Mouse (Mus musculus): ENCODE measurements at regions not wholly inside any gene's neighbourhood (a gene's known extent, or its start where the extent isn't known, plus 50 kb on each side); places are given as distances from the start of the nearest gene placed in this dataset.

DNA sequence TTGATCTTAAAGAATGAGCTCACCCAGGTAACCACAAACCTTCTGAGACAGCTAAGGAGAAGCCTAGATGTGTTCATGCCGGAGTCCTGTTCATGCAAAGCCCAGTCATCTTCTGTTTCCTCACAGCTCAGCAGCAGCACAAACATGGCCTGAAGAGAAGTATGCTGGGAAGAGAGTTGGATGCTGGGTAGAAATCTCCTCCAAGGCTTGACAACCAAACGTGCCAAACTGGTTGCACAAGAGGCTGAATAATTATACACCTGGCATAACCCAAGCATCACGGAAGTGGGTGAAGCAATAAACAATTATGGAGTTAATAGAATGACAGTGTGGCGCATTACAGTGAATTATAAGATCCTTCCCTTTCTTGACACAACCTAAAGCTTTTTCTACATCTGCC, 404.0 kb upstream of the Acvr2a start:
- no peaks in the 10 kb centered on the region for H3K27me3 ChIP-seq (ENCODE audit: control insufficient read depth, insufficient read depth, low read length)
- intact Hi-C loops (cut with DNase I), result no loop called here
- TF ChIP-seq CTCF (IDR thresholded peaks at IDR 0.05) (no peak), EP300 (IDR thresholded peaks at IDR 0.05; ENCODE audit: insufficient read depth, low read depth, low read length) (no peak), POLR2A (IDR thresholded peaks at IDR 0.05; ENCODE audit: insufficient read depth, low read depth, low read length) (no peak)
- H3K4me1 ChIP-seq (ENCODE audit: control insufficient read depth, insufficient read depth, low read length), result peaks cover 1% of the 10 kb centered on the region; the same call in 1 of the 2 replicates
- H3K9ac ChIP-seq (ENCODE audit: low read depth, low read length), result no peak overlapping the region
- no peak overlapping the region for H3K4me3 ChIP-seq
- DNase-seq, result no peak
- H3K79me2 ChIP-seq (replicated peaks; ENCODE audit: control insufficient read depth, insufficient read depth, low read length), result no peaks in the 10 kb centered on the region
- 90% methylated on average over 4 of the region's 4 CpGs for WGBS
- H3K27ac ChIP-seq, result no peak overlapping the region
- no peaks in the 10 kb centered on the region for H3K36me3 ChIP-seq (ENCODE audit: control insufficient read depth, insufficient read depth, low read length)

DNA sequence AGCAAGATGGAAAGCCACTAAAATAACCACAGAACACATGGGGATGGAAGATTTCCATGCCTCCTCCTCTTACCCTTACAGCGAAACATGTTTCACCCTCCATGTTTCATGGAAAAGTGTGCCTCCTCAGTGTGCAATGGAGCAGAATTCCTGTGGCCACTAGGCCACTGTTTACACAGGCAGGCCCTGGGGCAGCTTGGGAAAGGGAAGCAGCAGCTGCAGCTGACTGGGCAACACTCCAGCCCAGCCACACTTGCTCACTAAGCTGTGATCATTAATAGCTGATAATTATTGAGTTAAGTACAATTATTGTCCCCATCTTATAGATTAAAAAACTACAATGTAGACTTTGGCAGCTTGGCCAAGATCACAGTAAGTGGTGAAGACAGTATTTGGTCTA, 402.5 kb upstream of the Acvr2a start:
- WGBS, result 100% methylated on average over 1 of the region's 1 CpGs
- intact Hi-C loops (cut with DNase I), result no loop called here

DNA sequence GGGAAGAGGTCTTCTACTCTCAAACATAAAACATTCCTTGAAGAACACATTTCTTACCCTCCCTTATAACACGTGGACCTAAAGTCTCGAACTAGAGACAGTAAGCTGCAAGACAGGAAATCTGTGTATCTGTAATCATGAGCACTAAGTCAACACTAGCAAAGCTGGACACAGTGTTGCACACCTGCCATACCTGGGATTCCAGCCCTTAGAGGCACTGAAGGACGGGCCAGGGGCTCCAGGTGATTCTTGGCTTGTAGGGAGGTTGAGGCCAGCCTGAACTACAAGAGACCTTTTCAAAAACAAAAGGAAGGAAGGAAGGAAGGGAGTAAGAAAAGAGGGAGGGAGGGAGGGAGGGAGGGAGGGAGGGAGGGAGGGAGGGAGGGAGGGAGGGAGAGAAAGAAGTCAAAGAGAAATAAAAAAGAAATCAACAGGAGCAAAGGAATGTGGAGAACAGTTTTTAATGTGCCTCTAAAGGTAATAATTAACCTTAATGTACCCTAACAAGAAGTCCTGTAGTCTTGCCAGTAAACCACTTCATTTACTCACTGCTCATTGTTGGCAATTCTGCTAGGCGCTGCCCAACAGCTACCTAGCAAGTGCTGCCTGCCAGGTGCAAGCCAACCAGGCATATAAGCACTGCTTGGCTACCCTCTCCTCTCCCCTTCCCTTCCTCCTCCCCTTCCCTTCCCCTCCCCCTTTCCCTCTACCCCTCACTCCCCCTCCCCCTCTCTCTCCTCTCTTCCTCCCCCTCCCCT, 401.0 kb upstream of the Acvr2a start:
- H3K27ac ChIP-seq, result no peak overlapping the region
- no peak overlapping the region for H3K9ac ChIP-seq (ENCODE audit: low read depth, low read length)
- no peak overlapping the region for H3K4me3 ChIP-seq
- H3K4me1 ChIP-seq (ENCODE audit: control insufficient read depth, insufficient read depth, low read length), result no peaks in the 10 kb centered on the region; the same call in 1 of the 2 replicates
- no peaks in the 10 kb centered on the region for H3K36me3 ChIP-seq (ENCODE audit: control insufficient read depth, insufficient read depth, low read length)
- H3K79me2 ChIP-seq (replicated peaks; ENCODE audit: control insufficient read depth, insufficient read depth, low read length), result no peaks in the 10 kb centered on the region
- no peak for DNase-seq
- WGBS, result 72% methylated on average over 4 of the region's 4 CpGs
- no peak for TF ChIP-seq POLR2A (IDR thresholded peaks at IDR 0.05; ENCODE audit: insufficient read depth, low read depth, low read length)
- no peak for TF ChIP-seq CTCF (IDR thresholded peaks at IDR 0.05)
- no peak for TF ChIP-seq EP300 (IDR thresholded peaks at IDR 0.05; ENCODE audit: insufficient read depth, low read depth, low read length)
- intact Hi-C loops (cut with DNase I), result no loop called here
- H3K27me3 ChIP-seq (ENCODE audit: control insufficient read depth, insufficient read depth, low read length), result no peaks in the 10 kb centered on the region

More for the DNA sequence above, 402.5 kb upstream of the Acvr2a start:
- H3K4me3 ChIP-seq, result no peak overlapping the region
- no peak for TF ChIP-seq POLR2A (IDR thresholded peaks at IDR 0.05; ENCODE audit: insufficient read depth, low read depth, low read length)
- TF ChIP-seq EP300 (IDR thresholded peaks at IDR 0.05; ENCODE audit: insufficient read depth, low read depth, low read length), result no peak
- no peak for TF ChIP-seq CTCF (IDR thresholded peaks at IDR 0.05)
- peaks cover 1% of the 10 kb centered on the region; the same call in 1 of the 2 replicates for H3K4me1 ChIP-seq (ENCODE audit: control insufficient read depth, insufficient read depth, low read length)
- no peaks in the 10 kb centered on the region for H3K36me3 ChIP-seq (ENCODE audit: control insufficient read depth, insufficient read depth, low read length)
- no peaks in the 10 kb centered on the region for H3K27me3 ChIP-seq (ENCODE audit: control insufficient read depth, insufficient read depth, low read length)
- no peak for DNase-seq
- no peaks in the 10 kb centered on the region for H3K79me2 ChIP-seq (replicated peaks; ENCODE audit: control insufficient read depth, insufficient read depth, low read length)
- no peak overlapping the region for H3K27ac ChIP-seq
- no peak overlapping the region for H3K9ac ChIP-seq (ENCODE audit: low read depth, low read length)

DNA sequence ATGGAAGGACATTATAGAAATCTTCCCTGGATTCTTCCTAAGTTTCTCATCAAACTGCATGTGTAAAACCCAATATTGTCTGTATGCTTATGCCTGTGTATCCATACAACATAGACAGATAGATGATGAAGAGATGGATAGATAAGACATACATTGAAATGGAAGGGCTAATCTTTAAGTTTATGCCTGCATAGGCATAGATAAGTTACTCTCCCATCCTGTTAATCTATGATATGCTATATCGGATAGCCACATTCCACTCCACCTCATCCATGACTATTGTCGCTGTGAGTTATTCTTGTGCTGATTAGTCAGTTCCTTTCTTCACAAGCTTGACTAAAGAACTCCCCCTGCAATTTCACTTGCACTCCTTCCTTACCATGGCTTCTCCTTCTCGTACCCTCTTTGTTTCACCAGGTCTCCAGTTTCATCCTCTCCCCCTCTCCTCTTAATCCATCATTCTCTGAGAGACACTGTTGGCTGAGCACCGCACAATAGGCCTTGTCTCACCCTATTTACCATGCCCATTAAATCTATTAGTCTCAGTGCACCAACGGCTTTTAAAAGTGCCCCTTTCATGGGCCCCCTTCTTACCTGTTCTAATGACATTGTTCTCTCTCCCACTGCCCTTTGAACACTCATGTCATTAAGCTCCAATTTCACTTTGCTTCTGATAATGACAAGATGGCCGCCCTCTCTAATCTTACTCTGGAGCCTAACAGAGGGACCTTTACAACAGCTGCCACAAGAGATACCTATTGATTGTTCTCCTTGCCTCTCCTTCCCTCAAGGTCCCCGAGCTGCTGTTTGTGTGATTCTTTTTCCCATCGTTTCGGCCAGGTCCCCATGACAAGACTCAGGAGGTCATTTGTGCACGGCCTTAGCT, 399.1 kb upstream of the Acvr2a start:
- no peak overlapping the region for H3K4me3 ChIP-seq
- H3K27me3 ChIP-seq (ENCODE audit: control insufficient read depth, insufficient read depth, low read length), result no peaks in the 10 kb centered on the region
- intact Hi-C loops (cut with DNase I), result no loop called here
- TF ChIP-seq POLR2A (IDR thresholded peaks at IDR 0.05; ENCODE audit: insufficient read depth, low read depth, low read length) (no peak), CTCF (IDR thresholded peaks at IDR 0.05) (no peak), EP300 (IDR thresholded peaks at IDR 0.05; ENCODE audit: insufficient read depth, low read depth, low read length) (no peak)
- no peak overlapping the region for H3K9ac ChIP-seq (ENCODE audit: low read depth, low read length)
- no peak for DNase-seq
- no peaks in the 10 kb centered on the region for H3K4me1 ChIP-seq (ENCODE audit: control insufficient read depth, insufficient read depth, low read length)
- no peak overlapping the region for H3K27ac ChIP-seq
- no peaks in the 10 kb centered on the region for H3K79me2 ChIP-seq (replicated peaks; ENCODE audit: control insufficient read depth, insufficient read depth, low read length)
- 89% methylated on average over 10 of the region's 10 CpGs for WGBS
- no peaks in the 10 kb centered on the region for H3K36me3 ChIP-seq (ENCODE audit: control insufficient read depth, insufficient read depth, low read length)

DNA sequence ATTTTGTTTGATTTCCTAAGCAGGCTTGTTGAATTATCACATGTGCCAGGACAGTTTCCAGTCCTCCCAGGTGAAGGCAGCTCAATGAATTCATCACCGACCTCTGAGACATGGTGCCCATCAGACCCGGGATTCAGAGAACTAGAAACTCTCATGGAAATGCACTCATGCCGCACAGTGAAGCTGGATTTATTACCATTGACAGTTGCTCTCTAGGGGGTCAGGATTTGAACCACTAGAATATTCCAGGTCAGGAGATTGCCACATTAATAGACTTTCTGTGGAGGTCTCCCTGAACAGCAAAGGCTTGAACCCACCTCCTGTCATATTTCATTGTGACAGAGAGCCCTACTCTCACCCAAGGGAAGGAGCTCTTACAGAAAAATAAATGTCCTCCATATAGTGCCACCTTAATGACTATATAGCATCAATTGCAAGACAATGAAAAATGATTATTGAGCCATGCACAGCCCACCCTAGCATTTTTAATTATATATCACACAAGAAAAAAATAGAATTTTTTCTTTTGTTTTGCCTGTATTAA, 397.6 kb upstream of the Acvr2a start:
- Histone ChIP-seq H3K27ac (no peak overlapping the region), H3K36me3 (ENCODE audit: control insufficient read depth, insufficient read depth, low read length) (no peaks in the 10 kb centered on the region), H3K4me3 (no peak overlapping the region), H3K79me2 (replicated peaks; ENCODE audit: control insufficient read depth, insufficient read depth, low read length) (no peaks in the 10 kb centered on the region), H3K9ac (ENCODE audit: low read depth, low read length) (no peak overlapping the region), H3K27me3 (ENCODE audit: control insufficient read depth, insufficient read depth, low read length) (no peaks in the 10 kb centered on the region), H3K4me1 (ENCODE audit: control insufficient read depth, insufficient read depth, low read length) (no peaks in the 10 kb centered on the region; the same call in 1 of the 2 replicates)
- no peak for DNase-seq
- intact Hi-C loops (cut with DNase I), result no loop called here
- 93% methylated on average over 3 of the region's 3 CpGs for WGBS
- no peak for TF ChIP-seq POLR2A (IDR thresholded peaks at IDR 0.05; ENCODE audit: insufficient read depth, low read depth, low read length)
- no peak for TF ChIP-seq CTCF (IDR thresholded peaks at IDR 0.05)
- TF ChIP-seq EP300 (IDR thresholded peaks at IDR 0.05; ENCODE audit: insufficient read depth, low read depth, low read length), result no peak
